Mouse (Mus musculus) MEL (cell line): ENCODE results near the gene Ppp2r2c. TPM values are rescaled to one million over a fixed set of nuclear protein-coding genes. Genes with fewer than 3 reads are reported as not detected.

Experiments used
- DNase-seq: peaks from one replicate; pipeline ENCODE4 v3.0.0; 2011; ENCODE audit warnings: low read depth, low spot score
- H3K27ac ChIP-seq: 2 replicates; pipeline ENCODE4 v1.5.1; 2012; ENCODE audit warnings: low read depth, mild to moderate bottlenecking, control low read depth, low read length, moderate library complexity; ENCODE audit not compliant: control insufficient read depth
- H3K27me3 ChIP-seq, 2 experiments: fragments of 150-350 bp in 1 of 2; sonication (generic) in 1 of 2; 2 replicates each; pipeline ENCODE4 v1.6.1; 2012; ENCODE audit warnings: low read length in 2 of 2, mild to moderate bottlenecking in 2 of 2, improper control_type of control experiment in 1 of 2, moderate library complexity in 1 of 2; ENCODE audit not compliant: insufficient read depth in 2 of 2, control insufficient read depth in 1 of 2
- H3K36me3 ChIP-seq, 2 experiments: 2 replicates each; pipeline ENCODE4 v1.6.1; 2012 to 2014; ENCODE audit warnings: low read length in 2 of 2, improper control_type of control experiment in 1 of 2, inconsistent platforms in 1 of 2, mild to moderate bottlenecking in 1 of 2; ENCODE audit not compliant: insufficient read depth in 2 of 2, control insufficient read depth in 1 of 2
- H3K4me1 ChIP-seq, 2 experiments: fragments of 150-350 bp in 1 of 2; sonication (generic) in 1 of 2; 2 replicates each; pipeline ENCODE4 v1.6.1; 2012; ENCODE audit warnings: low read length in 2 of 2, improper control_type of control experiment in 1 of 2, mild to moderate bottlenecking in 1 of 2; ENCODE audit not compliant: insufficient read depth in 2 of 2, control insufficient read depth in 1 of 2
- H3K4me3 ChIP-seq, 2 experiments: fragments of 150-350 bp in 1 of 2; sonication (generic) in 1 of 2; 2 replicates each; pipeline ENCODE4 v1.5.1; 2012; ENCODE audit warnings: low read depth in 2 of 2, low read length in 2 of 2, mild to moderate bottlenecking in 2 of 2, moderate library complexity in 2 of 2, control low read depth in 1 of 2, improper control_type of control experiment in 1 of 2; ENCODE audit not compliant: control insufficient read depth in 1 of 2, insufficient read depth in 1 of 2
- H3K79me2 ChIP-seq: 2 replicates; pipeline ENCODE4 v1.6.1; 2012; ENCODE audit warnings: mild to moderate bottlenecking, low read length, moderate library complexity; ENCODE audit not compliant: control insufficient read depth, poor library complexity, insufficient read depth
- H3K9ac ChIP-seq: 2 replicates; pipeline ENCODE4 v1.6.1; 2012; ENCODE audit warnings: low read depth, mild to moderate bottlenecking, control low read depth, low read length, moderate library complexity; ENCODE audit not compliant: control insufficient read depth, poor library complexity, severe bottlenecking
- H3K9me3 ChIP-seq: fragments of 150-350 bp; sonication (generic); replicated peaks from 2 replicates; pipeline ENCODE4 v1.6.1; 2012; ENCODE audit warnings: mild to moderate bottlenecking, low read length, improper control_type of control experiment, moderate library complexity; ENCODE audit not compliant: insufficient read depth
- CTCF ChIP-seq, 3 experiments: IDR thresholded peaks in 2 of 3; conservative IDR thresholded peaks in 1 of 3; 2 replicates each; pipeline ENCODE4 v1.5.1; 2011 to 2012; ENCODE audit warnings: low read length in 3 of 3, low read depth in 2 of 3, mild to moderate bottlenecking in 2 of 3, improper control_type of control experiment in 1 of 3, inconsistent platforms in 1 of 3, mixed read lengths in 1 of 3, moderate library complexity in 1 of 3; ENCODE audit not compliant: control insufficient read depth in 1 of 3, insufficient read depth in 1 of 3, poor library complexity in 1 of 3, severe bottlenecking in 1 of 3
- EP300 ChIP-seq, 2 experiments: IDR thresholded peaks; 2 replicates each; pipeline ENCODE4 v1.6.1; 2011; ENCODE audit warnings: improper control_type of control experiment in 2 of 2, low read length in 2 of 2, low read depth in 1 of 2, mild to moderate bottlenecking in 1 of 2
- ETS1 ChIP-seq: IDR thresholded peaks from 2 replicates; pipeline ENCODE4 v1.6.1; 2012; ENCODE audit warnings: low read depth, mild to moderate bottlenecking, inconsistent platforms, low read length, improper control_type of control experiment, moderate library complexity
- GABPA ChIP-seq: IDR thresholded peaks from 2 replicates; pipeline ENCODE4 v1.6.1; 2012; ENCODE audit warnings: low read depth, mild to moderate bottlenecking, inconsistent platforms, low read length, improper control_type of control experiment, moderate library complexity
- GATA1 ChIP-seq: IDR thresholded peaks from 2 replicates; pipeline ENCODE4 v1.6.1; 2011; ENCODE audit warnings: low read depth, low read length, improper control_type of control experiment
- MAFK ChIP-seq: IDR thresholded peaks from 2 replicates; pipeline ENCODE4 v1.6.1; 2011; ENCODE audit warnings: low read depth, mild to moderate bottlenecking, low read length, improper control_type of control experiment, borderline replicate concordance
- MXI1 ChIP-seq: IDR thresholded peaks from 2 replicates; pipeline ENCODE4 v1.6.1; 2011; ENCODE audit warnings: mild to moderate bottlenecking, low read depth, low read length, improper control_type of control experiment
- MYC ChIP-seq: IDR thresholded peaks from 2 replicates; pipeline ENCODE4 v1.6.1; 2011; ENCODE audit warnings: low read depth, mild to moderate bottlenecking, low read length, improper control_type of control experiment, moderate library complexity
- NRF1 ChIP-seq: IDR thresholded peaks from 2 replicates; pipeline ENCODE4 v1.6.1; 2014; ENCODE audit warnings: low read depth, mild to moderate bottlenecking, inconsistent platforms, low read length, improper control_type of control experiment, moderate library complexity; ENCODE audit not compliant: poor library complexity, insufficient read depth, severe bottlenecking
- RAD21 ChIP-seq: IDR thresholded peaks from 2 replicates; pipeline ENCODE4 v1.6.1; 2011; ENCODE audit warnings: mild to moderate bottlenecking, low read depth, low read length, improper control_type of control experiment
- RCOR1 ChIP-seq: IDR thresholded peaks from 2 replicates; pipeline ENCODE4 v1.6.1; 2012; ENCODE audit warnings: low read depth, mild to moderate bottlenecking, inconsistent platforms, low read length, improper control_type of control experiment
- TAL1 ChIP-seq: IDR thresholded peaks from 2 replicates; pipeline ENCODE4 v1.6.1; 2012; ENCODE audit warnings: mild to moderate bottlenecking, inconsistent platforms, low read length, moderate library complexity, mixed read lengths
- TBP ChIP-seq: IDR thresholded peaks from 2 replicates; pipeline ENCODE4 v1.8.0; 2011; ENCODE audit warnings: low read depth, low read length, improper control_type of control experiment
- TCF12 ChIP-seq: IDR thresholded peaks from 2 replicates; pipeline ENCODE4 v1.6.1; 2014; ENCODE audit warnings: low read depth, mild to moderate bottlenecking, inconsistent platforms, low read length, improper control_type of control experiment, moderate library complexity
- USF2 ChIP-seq, 2 experiments: IDR thresholded peaks; 2 replicates each; pipeline ENCODE4 v1.6.1; 2011 to 2012; ENCODE audit warnings: improper control_type of control experiment in 2 of 2, low read length in 2 of 2, borderline replicate concordance in 1 of 2, inconsistent platforms in 1 of 2, low read depth in 1 of 2, mild to moderate bottlenecking in 1 of 2; ENCODE audit not compliant: insufficient read depth in 1 of 2
- ZMIZ1 ChIP-seq: IDR thresholded peaks from 2 replicates; pipeline ENCODE4 v1.6.1; 2012; ENCODE audit warnings: low read depth, mild to moderate bottlenecking, inconsistent platforms, low read length, improper control_type of control experiment, moderate library complexity
- ZNF384 ChIP-seq: IDR thresholded peaks from 2 replicates; pipeline ENCODE4 v1.6.1; 2012; ENCODE audit warnings: low read depth, mild to moderate bottlenecking, inconsistent platforms, low read length, improper control_type of control experiment
- polyA plus RNA-seq, 2 experiments: library from polyadenylated mRNA; stranded (reverse) in 1 of 2; unstranded in 1 of 2; fragments of >175 nt in 1 of 2; fragments of >200 nt in 1 of 2; gene quantifications; 2 replicates each; pipeline versions ENCODE4 v1.2.1 to v1.2.4; 2012; ENCODE audit warnings: low replicate concordance in 2 of 2, low read depth in 1 of 2; ENCODE audit not compliant: insufficient read length in 2 of 2, insufficient read depth in 1 of 2, missing spikeins in 1 of 2
- total RNA-seq: library from RNA; depleted of rRNA; stranded (reverse); fragments of 300-350 nt; gene quantifications from 2 replicates; pipeline ENCODE4 v1.2.3, GENCODE M21; 2012

Ppp2r2c gene
- total and polyA plus RNA-seq, 3 experiments = not detected

- Histone ChIP-seq H3K9ac (no peak overlapping the region), H3K27me3 (no peaks in the 10 kb centered on the region)
- TF ChIP-seq MAFK (no peak), CTCF (IDR thresholded peaks at IDR 0.05 in 2 of 3, conservative IDR thresholded peaks at IDR 0.05 in 1 of 3; ENCODE audit: control insufficient read depth in 1 of 3, insufficient read depth in 1 of 3, low read depth in 2 of 3, low read length in 3 of 3, poor library complexity in 1 of 3, severe bottlenecking in 1 of 3) (peak in 2 of 3 experiments; percentile 18; a peak in 3 of 6 replicates)
- TF ChIP-seq, all 39 proteins: peak for 1
- DNase-seq = no peak
- Histone ChIP-seq H3K4me3 (no peak overlapping the region), H3K4me1 (no peaks in the 10 kb centered on the region), H3K36me3 (no peaks in the 10 kb centered on the region), H3K27ac (no peak overlapping the region), H3K9me3 (no peaks in the 10 kb centered on the region), H3K79me2 (no peaks in the 10 kb centered on the region)
Measured at GRCm38 (mm10) chr5:36928701-36929100, 60.4 kb downstream of the Ppp2r2c start.

- TF ChIP-seq CTCF (IDR thresholded peaks at IDR 0.05 in 2 of 3, conservative IDR thresholded peaks at IDR 0.05 in 1 of 3; ENCODE audit: control insufficient read depth in 1 of 3, insufficient read depth in 1 of 3, low read depth in 2 of 3, low read length in 3 of 3, poor library complexity in 1 of 3, severe bottlenecking in 1 of 3) (no peak), TBP (no peak), RCOR1 (no peak), ETS1 (no peak), GABPA (no peak), USF2 (IDR thresholded peaks at IDR 0.05; ENCODE audit: borderline replicate concordance in 1 of 2, insufficient read depth in 1 of 2, low read depth in 1 of 2, low read length in 2 of 2) (no peak)
- no peak overlapping the region for H3K4me3 ChIP-seq
- H3K9ac ChIP-seq = no peak overlapping the region
- no peaks in the 10 kb centered on the region for H3K9me3 ChIP-seq
- no peaks in the 10 kb centered on the region for H3K4me1 ChIP-seq
- no peak for DNase-seq
- no peaks in the 10 kb centered on the region for H3K36me3 ChIP-seq
- H3K27ac ChIP-seq = no peak overlapping the region
- no peaks in the 10 kb centered on the region for H3K79me2 ChIP-seq
- H3K27me3 ChIP-seq = no peaks in the 10 kb centered on the region
Measured at GRCm38 (mm10) chr5:36929376-36929775, 61.1 kb downstream of the Ppp2r2c start.

GRCm38 (mm10) chr5:36933383-36933782 is 65.1 kb downstream of the Ppp2r2c start:
- no peak for TF ChIP-seq MXI1
- TF ChIP-seq MYC = no peak
- no peak for TF ChIP-seq GABPA
- TF ChIP-seq NRF1 = no peak
- no peak for TF ChIP-seq EP300 (IDR thresholded peaks at IDR 0.05; ENCODE audit: low read depth in 1 of 2, low read length in 2 of 2)
- TF ChIP-seq TAL1 = no peak
- TF ChIP-seq MAFK = no peak
- no peak for TF ChIP-seq TCF12
- no peak for TF ChIP-seq GATA1
- TF ChIP-seq RAD21 = no peak
- no peak for TF ChIP-seq ZNF384
- TF ChIP-seq ZMIZ1 = no peak
- TF ChIP-seq, all 39 proteins: peak for 0
- no peaks in the 10 kb centered on the region for H3K27me3 ChIP-seq
- H3K9me3 ChIP-seq = no peaks in the 10 kb centered on the region
- H3K79me2 ChIP-seq = no peaks in the 10 kb centered on the region
- H3K27ac ChIP-seq = no peak overlapping the region
- H3K4me3 ChIP-seq = no peak overlapping the region
- no peak for DNase-seq
- no peak overlapping the region for H3K9ac ChIP-seq
- no peaks in the 10 kb centered on the region for H3K36me3 ChIP-seq
- no peaks in the 10 kb centered on the region for H3K4me1 ChIP-seq
